Mouse (Mus musculus) hematopoietic stem cell, adult 5-6 weeks (primary cell): ENCODE results near the gene Eif4a1. TPM values are rescaled to one million over a fixed set of nuclear protein-coding genes. Genes with fewer than 3 reads are reported as not detected.

ENCODE experiments used
- ATAC-seq, 2 experiments: fragments of 125-278 bp in 1 of 2; replicated peaks in 1 of 2; 2 replicates each; pipeline ENCODE4 v1.8.0; 2016 to 2017; ENCODE audit warnings: inconsistent platforms in 2 of 2, mild to moderate bottlenecking in 2 of 2, moderate number of reproducible peaks in 2 of 2, low read depth in 1 of 2, moderate TSS enrichment in 1 of 2; ENCODE audit not compliant: low FRiP score in 2 of 2, poor library complexity in 2 of 2, severe bottlenecking in 2 of 2, insufficient read depth in 1 of 2, low TSS enrichment in 1 of 2
- total RNA-seq: library from RNA; stranded (forward); fragments of 172-1452, 232-1000 nt; gene quantifications from 2 replicates; pipeline ENCODE4 v1.2.3, GENCODE M21; 2017

The Eif4a1 gene
- total RNA-seq, 1 experiment from 2014 or later, result 888 TPM

GRCm38 (mm10) chr11:69683576-69683975 lies 11.4 kb upstream of the Eif4a1 start:
- ATAC-seq, result no peak

- ATAC-seq, result peak; percentile 38 to 47; a peak in 2 of 4 replicates
Measured at GRCm38 (mm10) chr11:69682840-69683533, 10.8 kb upstream of the Eif4a1 start.

- ATAC-seq, result no peak
Measured at GRCm38 (mm10) chr11:69682209-69682839, 10.1 kb upstream of the Eif4a1 start.

DNA sequence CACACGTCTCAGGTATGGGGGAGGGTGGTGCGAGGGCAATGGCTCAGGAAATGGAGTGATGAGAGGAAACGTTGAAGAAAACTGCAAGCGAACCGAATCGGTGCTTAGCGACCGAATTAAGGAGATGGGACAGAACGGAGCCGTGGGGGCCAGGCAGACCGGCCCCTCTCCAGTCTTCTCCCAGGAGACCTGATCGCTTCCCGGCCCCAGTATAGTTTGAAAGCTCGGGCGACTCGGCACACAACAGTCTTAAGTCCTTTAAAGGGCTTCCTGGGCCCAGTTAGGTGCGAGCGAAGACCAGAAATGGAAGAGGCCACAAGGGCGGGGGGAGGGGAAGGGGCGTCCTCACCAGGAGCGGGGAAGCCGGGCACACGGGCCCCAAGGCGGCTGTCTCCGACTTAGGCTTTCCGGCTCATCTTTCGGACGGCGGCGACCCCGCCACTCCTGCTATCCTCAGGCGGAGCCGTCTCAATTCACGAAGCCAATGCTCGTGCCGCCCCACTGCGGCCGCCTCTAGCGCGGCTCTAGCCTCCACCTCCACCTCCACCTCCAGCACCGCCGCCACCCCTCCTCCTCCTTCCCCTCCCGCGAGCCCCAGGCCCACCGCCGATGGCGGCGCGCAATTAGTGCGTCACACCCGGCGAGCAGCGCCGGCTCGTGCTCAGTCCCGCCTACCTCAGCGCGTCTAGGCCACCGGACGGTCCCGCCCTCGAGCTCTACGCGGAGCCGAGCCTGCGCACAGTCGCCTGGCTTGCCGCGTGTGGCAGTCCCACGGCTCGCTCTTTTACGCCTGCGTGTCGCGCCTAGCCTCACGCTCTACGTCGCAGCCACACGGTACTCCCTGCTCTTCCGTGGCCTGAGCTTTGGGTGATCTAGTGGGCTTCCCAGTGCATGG lies 9.3 kb upstream of the Eif4a1 start, which contains the start of gene Senp3:
Gene Senp3, minus strand, starts transcription at position 771 of the 895 bp plus-strand sequence.
- ATAC-seq, result peak; percentile 86 to 89

GRCm38 (mm10) chr11:69680136-69680855 lies 8.1 kb upstream of the Eif4a1 start:
- no peak for ATAC-seq

DNA sequence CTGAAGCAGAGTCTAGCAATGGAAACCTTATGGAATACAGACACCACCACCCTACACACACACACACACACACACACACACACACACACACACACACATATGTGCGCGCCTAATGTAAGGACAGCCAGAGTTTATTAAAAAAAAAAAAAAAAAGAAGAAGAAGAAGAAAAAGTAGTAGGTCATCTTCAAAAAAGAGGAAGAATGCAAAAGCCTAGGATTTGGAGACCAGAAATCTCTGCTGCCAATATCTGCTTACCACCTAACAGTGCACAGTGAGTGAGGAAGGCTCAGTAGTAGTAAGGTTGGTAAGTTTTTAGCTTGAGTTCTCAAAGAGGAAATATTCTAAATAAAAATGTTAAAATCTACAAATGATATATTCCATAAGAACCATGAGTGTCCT lies 6.9 kb upstream of the Eif4a1 start:
- no peak for ATAC-seq

DNA sequence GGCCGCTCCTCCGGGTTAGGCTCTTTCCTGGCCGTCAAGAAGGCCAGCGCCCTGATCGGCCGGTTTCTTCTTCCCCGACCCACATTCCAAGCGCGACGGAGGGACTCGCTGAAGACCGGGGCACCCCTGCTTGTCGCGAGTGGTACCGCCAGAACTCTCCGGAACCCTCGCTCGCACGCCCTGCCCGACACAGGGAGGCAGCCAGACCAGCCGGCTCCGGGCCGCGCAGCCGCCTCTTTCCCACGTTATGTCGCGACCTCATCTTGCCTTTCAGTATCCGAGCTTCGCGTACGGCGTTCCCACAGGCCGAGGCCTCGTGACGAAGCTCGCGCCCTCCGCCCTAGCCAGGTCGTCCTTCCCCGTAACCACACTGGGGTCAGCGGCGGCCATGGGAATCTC lies 498 bp downstream of the Eif4a1 start:
- peak in 1 of 2 experiments; percentile 15; a peak in 2 of 4 replicates for ATAC-seq

- peak; percentile 54 to 65 for ATAC-seq
Measured at GRCm38 (mm10) chr11:69670786-69671725, 1.2 kb downstream of the Eif4a1 start.

- ATAC-seq, result no peak
Measured at GRCm38 (mm10) chr11:69666665-69667005, 5.6 kb downstream of the Eif4a1 start.

- ATAC-seq, result peak; percentile 2 to 55; a peak in 2 of 4 replicates
Measured at GRCm38 (mm10) chr11:69665961-69666664, 6.1 kb downstream of the Eif4a1 start, which contains the start of gene Cd68. Cd68 (minus strand) TSS chr11:69666153.

DNA sequence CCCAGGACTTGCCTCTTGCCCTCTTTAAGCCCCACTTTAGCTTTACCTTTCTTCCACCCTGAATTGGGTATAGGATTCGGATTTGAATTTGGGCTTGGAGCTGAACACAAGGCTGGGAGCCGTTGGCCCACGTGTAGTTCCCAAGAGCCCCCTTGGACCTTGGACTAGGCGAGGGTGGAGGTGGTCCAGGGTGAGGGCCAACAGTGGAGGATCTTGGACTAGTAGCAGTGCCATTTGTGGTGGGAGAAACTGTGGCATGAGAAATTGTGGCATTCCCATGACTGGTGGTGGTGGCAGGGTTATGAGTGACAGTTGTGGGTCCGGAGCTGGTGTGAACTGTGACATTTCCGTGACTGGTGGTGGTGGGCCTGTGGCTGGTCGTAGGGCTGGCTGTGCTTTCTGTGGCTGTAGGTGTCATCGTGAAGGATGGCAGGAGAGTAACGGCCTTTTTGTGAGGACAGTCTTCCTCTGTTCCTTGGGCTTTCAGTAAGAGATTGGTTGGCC lies 6.7 kb downstream of the Eif4a1 start:
- no peak for ATAC-seq

DNA sequence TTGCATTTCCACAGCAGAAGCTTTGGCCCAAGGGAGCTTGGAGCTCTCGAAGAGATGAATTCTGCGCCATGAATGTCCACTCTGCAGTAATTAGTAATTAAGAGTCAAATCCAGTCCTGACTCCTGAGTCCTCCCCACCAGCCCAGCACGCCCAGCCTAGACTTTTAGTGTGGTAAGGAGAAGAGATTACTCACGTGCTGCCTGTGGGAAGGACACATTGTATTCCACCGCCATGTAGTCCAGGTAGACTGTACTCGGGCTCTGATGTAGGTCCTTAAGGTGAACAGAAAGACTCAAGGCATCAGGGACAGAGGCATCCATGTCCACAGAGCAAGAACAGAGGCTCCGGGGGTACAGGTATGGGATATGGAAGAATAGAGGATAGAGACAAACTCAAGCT lies 7.4 kb downstream of the Eif4a1 start:
- no peak for ATAC-seq

DNA sequence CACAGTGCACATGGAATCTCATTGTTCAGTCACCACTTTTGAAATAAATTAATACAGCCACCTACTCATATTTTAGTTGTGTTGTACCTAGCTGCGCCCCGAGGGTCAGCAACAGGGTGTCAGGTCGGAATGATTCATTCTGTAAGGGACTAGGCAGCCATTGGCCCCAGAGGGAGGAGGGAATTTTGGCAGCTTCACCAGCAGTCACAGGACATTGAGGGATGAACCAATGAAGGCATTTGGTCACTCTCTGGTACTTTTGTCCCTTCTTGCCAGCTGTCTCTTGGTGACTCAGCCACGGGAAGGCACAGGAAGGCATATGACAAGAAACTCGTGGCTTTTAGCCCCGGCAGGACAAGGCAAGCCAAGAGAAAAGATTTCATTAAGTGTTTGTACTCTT lies 8.4 kb downstream of the Eif4a1 start:
- ATAC-seq, result no peak

DNA sequence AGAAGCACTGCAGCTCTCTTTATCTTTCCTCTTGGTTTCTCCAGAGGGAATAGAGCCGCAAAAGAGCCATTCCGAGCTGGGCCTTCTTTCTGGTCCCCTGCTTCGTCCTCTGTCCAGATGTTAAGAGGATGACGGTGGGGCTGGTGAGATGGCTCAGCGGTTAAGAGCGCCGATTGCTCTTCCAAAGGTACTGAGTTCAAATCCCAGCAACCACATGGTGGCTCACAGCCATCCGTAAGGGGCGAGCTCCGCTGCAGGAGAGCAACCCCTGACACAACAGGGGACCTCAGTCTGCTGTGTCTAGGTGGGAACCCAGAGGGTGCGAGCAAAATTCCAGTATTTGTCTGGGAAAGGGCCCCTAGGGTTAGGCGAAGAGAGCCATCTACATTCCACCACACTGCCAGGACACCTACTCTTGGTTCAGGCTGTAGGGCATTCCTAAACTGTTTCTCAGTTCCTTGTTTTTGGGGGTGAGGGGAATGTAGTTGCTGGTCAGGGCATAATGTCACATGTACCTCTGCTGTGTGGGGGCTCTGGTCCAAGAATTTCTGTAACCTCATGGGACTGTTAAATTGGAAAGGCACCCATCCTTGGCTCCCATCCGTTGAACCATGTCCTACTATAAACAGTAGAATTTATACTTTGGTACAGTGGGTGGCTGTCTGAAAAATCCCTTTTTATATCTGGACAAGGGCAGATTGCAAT lies 9.1 kb downstream of the Eif4a1 start:
- no peak for ATAC-seq
